Mouse (Mus musculus): ENCODE measurements around the gene Wdr6. TPM values are rescaled to one million over a fixed set of nuclear protein-coding genes. Genes with fewer than 3 reads are reported as not detected.

Gene Wdr6
- polyA plus RNA-seq, 1 experiment from 2014 or later, result 274 TPM

GRCm38 (mm10) chr9:108560227-108560841, 18.2 kb downstream of the Wdr6 start, which contains the start of gene Impdh2:
Gene Impdh2, plus strand, starts transcription at chr9:108560286.
- peak; percentile 98 for ATAC-seq (ENCODE audit: low FRiP score, low TSS enrichment)
- peaks cover 73% of the 10 kb centered on the region for H3K36me3 ChIP-seq (ENCODE audit: control insufficient read depth, insufficient read depth, low read length)

GRCm38 (mm10) chr9:108559169-108559568, 19.4 kb downstream of the Wdr6 start:
- no peak overlapping the region for H3K27ac ChIP-seq (replicated peaks; ENCODE audit: low read depth, low read length)
- no peaks in the 10 kb centered on the region for H3K9me3 ChIP-seq (ENCODE audit: control insufficient read depth, low read length)
- ATAC-seq (ENCODE audit: low FRiP score, low TSS enrichment), result no peak
- no peak overlapping the region for H3K4me2 ChIP-seq (ENCODE audit: low read length)
- no peak for DNase-seq
- no peak overlapping the region for H3K4me3 ChIP-seq (replicated peaks; ENCODE audit: low read depth, low read length)
- no peaks in the 10 kb centered on the region for H3K27me3 ChIP-seq (ENCODE audit: control insufficient read depth, insufficient read depth, low read length)
- H3K9ac ChIP-seq (replicated peaks; ENCODE audit: low read length), result no peak overlapping the region
- WGBS, result 91% methylated on average over 4 of the region's 4 CpGs
- peaks cover 8% of the 10 kb centered on the region for H3K4me1 ChIP-seq (ENCODE audit: control insufficient read depth, insufficient read depth, low read length)
- peaks cover 73% of the 10 kb centered on the region for H3K36me3 ChIP-seq (ENCODE audit: control insufficient read depth, insufficient read depth, low read length)

More at GRCm38 (mm10) chr9:108560227-108560841, 18.2 kb downstream of the Wdr6 start, which contains the start of gene Impdh2:
- under 1% methylated on average over 52 of the region's 53 CpGs for WGBS
- Histone ChIP-seq H3K4me1 (ENCODE audit: control insufficient read depth, insufficient read depth, low read length) (peaks cover 8% of the 10 kb centered on the region), H3K9ac (replicated peaks; ENCODE audit: low read length) (peak within 1 kb of the TSS; percentile 59), H3K27me3 (ENCODE audit: control insufficient read depth, insufficient read depth, low read length) (no peaks in the 10 kb centered on the region), H3K4me3 (replicated peaks; ENCODE audit: low read depth, low read length) (peak within 1 kb of the TSS; percentile 47), H3K4me2 (ENCODE audit: low read length) (peak within 1 kb of the TSS; percentile 67), H3K9me3 (ENCODE audit: control insufficient read depth, low read length) (no peaks in the 10 kb centered on the region), H3K27ac (replicated peaks; ENCODE audit: low read depth, low read length) (peak within 1 kb of the TSS; percentile 53)
- peak; percentile 99 for DNase-seq

DNA sequence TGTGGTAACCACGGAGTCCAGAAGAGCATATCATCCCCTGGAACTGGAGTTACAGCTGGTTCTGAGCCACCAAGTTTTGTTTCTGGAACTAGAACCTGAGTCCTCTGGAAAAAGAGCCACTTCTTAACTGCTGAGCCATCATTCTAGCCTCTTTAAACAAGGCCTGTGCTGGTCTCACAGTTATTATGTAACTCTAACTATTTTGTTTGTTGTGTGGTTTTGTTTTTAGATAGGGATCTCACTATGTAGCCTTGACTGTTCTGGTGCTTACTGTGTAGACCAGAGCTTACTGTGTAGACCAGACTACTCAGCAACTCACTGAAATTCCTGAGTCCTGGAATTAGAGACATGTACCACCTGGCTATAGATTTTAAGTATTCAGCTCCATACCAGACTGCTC, 31.7 kb downstream of the Wdr6 start:
- DNase-seq, result no peak
- H3K9ac ChIP-seq (replicated peaks; ENCODE audit: low read length), result no peak overlapping the region
- WGBS, result 97% methylated on average over 1 of the region's 1 CpGs
- H3K9me3 ChIP-seq (ENCODE audit: control insufficient read depth, low read length), result no peaks in the 10 kb centered on the region
- no peak overlapping the region for H3K4me2 ChIP-seq (ENCODE audit: low read length)
- H3K27ac ChIP-seq (replicated peaks; ENCODE audit: low read depth, low read length), result no peak overlapping the region
- H3K27me3 ChIP-seq (ENCODE audit: control insufficient read depth, insufficient read depth, low read length), result no peaks in the 10 kb centered on the region
- ATAC-seq (ENCODE audit: low FRiP score, low TSS enrichment), result no peak
- H3K36me3 ChIP-seq (ENCODE audit: control insufficient read depth, insufficient read depth, low read length), result peaks cover 90% of the 10 kb centered on the region
- H3K4me3 ChIP-seq (replicated peaks; ENCODE audit: low read depth, low read length), result no peak overlapping the region
- no peaks in the 10 kb centered on the region for H3K4me1 ChIP-seq (ENCODE audit: control insufficient read depth, insufficient read depth, low read length)

GRCm38 (mm10) chr9:108545986-108546385, 32.6 kb downstream of the Wdr6 start:
- H3K36me3 ChIP-seq (ENCODE audit: control insufficient read depth, insufficient read depth, low read length), result peaks cover 92% of the 10 kb centered on the region

GRCm38 (mm10) chr9:108540846-108541245, 37.7 kb downstream of the Wdr6 start:
- no peak overlapping the region for H3K9ac ChIP-seq (replicated peaks; ENCODE audit: low read length)
- no peak overlapping the region for H3K4me2 ChIP-seq (ENCODE audit: low read length)
- H3K27ac ChIP-seq (replicated peaks; ENCODE audit: low read depth, low read length), result no peak overlapping the region
- H3K27me3 ChIP-seq (ENCODE audit: control insufficient read depth, insufficient read depth, low read length), result no peaks in the 10 kb centered on the region
- H3K4me3 ChIP-seq (replicated peaks; ENCODE audit: low read depth, low read length), result no peak overlapping the region
- H3K36me3 ChIP-seq (ENCODE audit: control insufficient read depth, insufficient read depth, low read length), result peaks cover 88% of the 10 kb centered on the region
- no peak for ATAC-seq (ENCODE audit: low FRiP score, low TSS enrichment)
- DNase-seq, result no peak
- no peaks in the 10 kb centered on the region for H3K9me3 ChIP-seq (ENCODE audit: control insufficient read depth, low read length)
- no peaks in the 10 kb centered on the region for H3K4me1 ChIP-seq (ENCODE audit: control insufficient read depth, insufficient read depth, low read length)

More at GRCm38 (mm10) chr9:108545986-108546385, 32.6 kb downstream of the Wdr6 start:
- Histone ChIP-seq H3K4me1 (ENCODE audit: control insufficient read depth, insufficient read depth, low read length) (no peaks in the 10 kb centered on the region), H3K4me2 (ENCODE audit: low read length) (no peak overlapping the region), H3K4me3 (replicated peaks; ENCODE audit: low read depth, low read length) (no peak overlapping the region), H3K27me3 (ENCODE audit: control insufficient read depth, insufficient read depth, low read length) (no peaks in the 10 kb centered on the region), H3K9me3 (ENCODE audit: control insufficient read depth, low read length) (no peaks in the 10 kb centered on the region), H3K27ac (replicated peaks; ENCODE audit: low read depth, low read length) (no peak overlapping the region), H3K9ac (replicated peaks; ENCODE audit: low read length) (no peak overlapping the region)
- WGBS, result 98% methylated on average over 3 of the region's 3 CpGs
- no peak for ATAC-seq (ENCODE audit: low FRiP score, low TSS enrichment)
- no peak for DNase-seq

DNA sequence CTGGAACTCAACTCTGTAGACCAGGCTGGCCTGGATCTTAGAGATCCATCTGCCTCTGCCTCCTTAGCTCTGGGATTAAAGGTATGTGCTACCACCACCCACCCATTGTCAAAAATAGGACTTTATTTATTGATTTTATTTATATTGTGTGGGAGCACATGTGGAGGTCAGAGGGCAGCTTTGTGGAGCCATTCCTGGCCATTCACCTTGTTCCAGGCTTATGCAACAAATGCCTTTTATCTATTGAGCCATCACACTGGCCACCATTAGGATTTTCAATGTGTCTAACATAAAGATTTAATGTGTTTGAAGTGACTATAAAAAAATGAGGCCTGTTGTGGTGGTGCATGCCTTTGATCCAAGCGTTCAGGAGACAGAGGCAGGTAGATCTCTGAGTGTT, 47.0 kb downstream of the Wdr6 start:
- WGBS, result 93% methylated on average over 1 of the region's 1 CpGs
- no peak for ATAC-seq (ENCODE audit: low FRiP score, low TSS enrichment)
- Histone ChIP-seq H3K4me1 (ENCODE audit: control insufficient read depth, insufficient read depth, low read length) (no peaks in the 10 kb centered on the region), H3K4me3 (replicated peaks; ENCODE audit: low read depth, low read length) (no peak overlapping the region), H3K36me3 (ENCODE audit: control insufficient read depth, insufficient read depth, low read length) (peaks cover 80% of the 10 kb centered on the region), H3K9ac (replicated peaks; ENCODE audit: low read length) (no peak overlapping the region), H3K27me3 (ENCODE audit: control insufficient read depth, insufficient read depth, low read length) (no peaks in the 10 kb centered on the region), H3K9me3 (ENCODE audit: control insufficient read depth, low read length) (no peaks in the 10 kb centered on the region), H3K4me2 (ENCODE audit: low read length) (no peak overlapping the region), H3K27ac (replicated peaks; ENCODE audit: low read depth, low read length) (no peak overlapping the region)
- no peak for DNase-seq

- no peak overlapping the region for H3K4me2 ChIP-seq (ENCODE audit: low read length)
- no peaks in the 10 kb centered on the region for H3K27me3 ChIP-seq (ENCODE audit: control insufficient read depth, insufficient read depth, low read length)
- no peak overlapping the region for H3K9ac ChIP-seq (replicated peaks; ENCODE audit: low read length)
- no peak for DNase-seq
- ATAC-seq (ENCODE audit: low FRiP score, low TSS enrichment), result no peak
- peaks cover 75% of the 10 kb centered on the region for H3K36me3 ChIP-seq (ENCODE audit: control insufficient read depth, insufficient read depth, low read length)
- H3K4me3 ChIP-seq (replicated peaks; ENCODE audit: low read depth, low read length), result no peak overlapping the region
- 91% methylated on average over 1 of the region's 1 CpGs for WGBS
- no peaks in the 10 kb centered on the region for H3K4me1 ChIP-seq (ENCODE audit: control insufficient read depth, insufficient read depth, low read length)
- no peaks in the 10 kb centered on the region for H3K9me3 ChIP-seq (ENCODE audit: control insufficient read depth, low read length)
- no peak overlapping the region for H3K27ac ChIP-seq (replicated peaks; ENCODE audit: low read depth, low read length)
Observed at GRCm38 (mm10) chr9:108530954-108531353, 47.6 kb downstream of the Wdr6 start.

- 98% methylated on average over 3 of the region's 3 CpGs for WGBS
- Histone ChIP-seq H3K9me3 (ENCODE audit: control insufficient read depth, low read length) (no peaks in the 10 kb centered on the region), H3K4me1 (ENCODE audit: control insufficient read depth, insufficient read depth, low read length) (0 out of 2 replicates have a peak, but pooled peaks cover 1% of the 10 kb centered on the region), H3K36me3 (ENCODE audit: control insufficient read depth, insufficient read depth, low read length) (peaks cover 27% of the 10 kb centered on the region), H3K27ac (replicated peaks; ENCODE audit: low read depth, low read length) (no peak overlapping the region), H3K4me3 (replicated peaks; ENCODE audit: low read depth, low read length) (no peak overlapping the region), H3K27me3 (ENCODE audit: control insufficient read depth, insufficient read depth, low read length) (no peaks in the 10 kb centered on the region), H3K4me2 (ENCODE audit: low read length) (no peak overlapping the region), H3K9ac (replicated peaks; ENCODE audit: low read length) (no peak overlapping the region)
- DNase-seq (no peak), ATAC-seq (ENCODE audit: low FRiP score, low TSS enrichment) (no peak)
Observed at GRCm38 (mm10) chr9:108525400-108525799, 53.1 kb downstream of the Wdr6 start.

DNA sequence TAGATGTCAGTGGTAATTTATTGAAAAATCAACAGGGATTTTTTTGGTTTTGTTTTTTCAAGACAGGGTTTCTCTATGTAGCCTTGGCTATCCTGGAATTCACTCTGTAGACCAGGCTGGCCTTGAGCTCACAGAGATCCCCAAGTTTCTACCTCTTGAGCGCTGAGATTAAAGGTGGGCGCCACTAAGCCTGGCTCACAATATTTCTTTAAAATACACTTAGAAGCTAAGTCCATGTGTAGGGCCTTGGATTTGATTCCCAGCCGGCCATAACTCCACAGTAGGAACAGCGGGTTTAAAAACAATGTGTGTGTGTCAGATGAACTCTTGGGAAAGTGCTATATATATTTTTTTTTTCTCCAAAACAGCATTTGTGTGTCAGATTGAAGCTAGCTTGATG, 55.2 kb downstream of the Wdr6 start:
- DNase-seq, result no peak
- H3K9ac ChIP-seq (replicated peaks; ENCODE audit: low read length), result no peak overlapping the region
- H3K36me3 ChIP-seq (ENCODE audit: control insufficient read depth, insufficient read depth, low read length), result peaks cover 14% of the 10 kb centered on the region
- H3K4me2 ChIP-seq (ENCODE audit: low read length), result no peak overlapping the region
- H3K27ac ChIP-seq (replicated peaks; ENCODE audit: low read depth, low read length), result no peak overlapping the region
- ATAC-seq (ENCODE audit: low FRiP score, low TSS enrichment), result no peak
- H3K9me3 ChIP-seq (ENCODE audit: control insufficient read depth, low read length), result no peaks in the 10 kb centered on the region
- H3K4me1 ChIP-seq (ENCODE audit: control insufficient read depth, insufficient read depth, low read length), result peaks cover 16% of the 10 kb centered on the region
- H3K4me3 ChIP-seq (replicated peaks; ENCODE audit: low read depth, low read length), result no peak overlapping the region
- no peaks in the 10 kb centered on the region for H3K27me3 ChIP-seq (ENCODE audit: control insufficient read depth, insufficient read depth, low read length)
- WGBS, result 96% methylated on average over 4 of the region's 4 CpGs
